In the genomic region with DNA sequence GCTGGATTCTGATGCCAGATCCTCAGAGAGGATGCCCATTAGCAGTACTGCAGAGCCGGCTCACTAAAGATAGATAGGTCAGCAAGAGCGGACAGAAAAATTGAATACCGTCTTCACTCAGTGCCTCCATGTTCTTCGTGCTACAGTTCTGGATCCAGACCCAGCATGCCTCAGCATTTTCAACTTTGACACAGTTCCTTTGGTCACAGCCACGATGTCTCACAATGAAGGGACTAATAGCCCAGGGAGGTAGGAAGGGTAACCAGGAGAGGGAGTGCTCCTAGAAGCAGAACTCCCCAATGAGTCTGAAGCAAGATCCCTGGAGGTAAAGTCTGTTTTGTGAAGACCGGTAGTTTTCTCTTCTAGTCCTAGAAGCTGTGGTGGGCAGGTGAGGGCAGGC, we compare ENCODE assay signal across 20 mouse cellular contexts. TPM values are rescaled to one million over a fixed set of nuclear protein-coding genes. Genes with fewer than 3 reads are reported as not detected.
DNase-seq lines count a peak whose midpoint lies in the region; ATAC-seq and TF ChIP-seq lines count a peak whose summit lies in the region.
"Had no signal": no experiment of that assay in that cellular context is flagged by ENCODE, and none has a peak within 500 bp of the region (broad histone marks: within the 10 kb centered on the region; RNA-seq: fewer than 3 reads in every experiment).

No protein-coding gene starts in this region.

- H3K27me3 ChIP-seq in heart, embryonic 16.5 days (ENCODE audit: control insufficient read depth, insufficient read depth, low read length) = no peaks in the 10 kb centered on the region
- no peaks in the 10 kb centered on the region for H3K27me3 ChIP-seq in lung, postnatal 0 days (replicated peaks; ENCODE audit: insufficient read depth, low read length)
- no peaks in the 10 kb centered on the region for H3K27me3 ChIP-seq in limb, embryonic 13.5 days
- H3K27me3 ChIP-seq: hindbrain, embryonic 12.5 days had no signal

- intact Hi-C loops in heart, postnatal 14 days (cut with DNase I) = no loop called here

- DNase-seq in heart, adult 11 months = peak; percentile 92
- DNase-seq in heart, postnatal 14 days = no peak
- no peak for DNase-seq in heart, postnatal 4 days
- DNase-seq in lung, postnatal 0 days (ENCODE audit: low spot score) = no peak
- DNase-seq in lung, postnatal 4 days = no peak
- no peak for DNase-seq in cerebellum, postnatal 14 days
- DNase-seq: adrenal gland, postnatal 14 days; cerebellum, adult 18-20 months; gastrocnemius, postnatal 25 days; kidney, adult 18-20 months; kidney, postnatal 14 days; lung, adult 2 months; right cerebral cortex, postnatal 14 days; spleen, adult 18-20 months had no signal

- 71% methylated on average over 6 of the region's 6 CpGs for WGBS in heart, embryonic 16.5 days
- WGBS in lung, postnatal 0 days = 77% methylated on average over 6 of the region's 6 CpGs
- WGBS in limb, embryonic 13.5 days = 81% methylated on average over 6 of the region's 6 CpGs

- no peak for TF ChIP-seq CTCF in lung, postnatal 0 days (IDR thresholded peaks at IDR 0.05)

- no peak overlapping the region for H3K4me2 ChIP-seq in heart, embryonic 16.5 days (ENCODE audit: low read depth, low read length)
- no peak overlapping the region for H3K4me2 ChIP-seq in lung, postnatal 0 days (replicated peaks; ENCODE audit: low read depth, low read length)
- H3K4me2 ChIP-seq in limb, embryonic 13.5 days (replicated peaks) = no peak overlapping the region
- H3K4me2 ChIP-seq: hindbrain, embryonic 12.5 days; liver, embryonic 11.5 days had no signal

- H3K9ac ChIP-seq in heart, embryonic 16.5 days (ENCODE audit: low read length) = no peak overlapping the region
- H3K9ac ChIP-seq in lung, postnatal 0 days (replicated peaks; ENCODE audit: low read depth) = no peak overlapping the region
- H3K9ac ChIP-seq in limb, embryonic 13.5 days = no peak overlapping the region
- H3K9ac ChIP-seq: hindbrain, embryonic 12.5 days had no signal

- no peak overlapping the region for H3K4me3 ChIP-seq in heart, embryonic 16.5 days (ENCODE audit: low read length)
- H3K4me3 ChIP-seq in lung, postnatal 0 days (ENCODE audit: low read depth, low read length) = no peak overlapping the region
- H3K4me3 ChIP-seq in limb, embryonic 13.5 days = no peak overlapping the region
- H3K4me3 ChIP-seq: hindbrain, embryonic 12.5 days had no signal

- H3K9me3 ChIP-seq in heart, embryonic 16.5 days (replicated peaks; ENCODE audit: control insufficient read depth, low read length) = no peaks in the 10 kb centered on the region
- H3K9me3 ChIP-seq in lung, postnatal 0 days (ENCODE audit: low read length) = no peaks in the 10 kb centered on the region
- H3K9me3 ChIP-seq in limb, embryonic 13.5 days = no peaks in the 10 kb centered on the region
- H3K9me3 ChIP-seq: G1E had no signal

- ATAC-seq in heart, embryonic 16.5 days (replicated peaks; ENCODE audit: extremely low read depth, insufficient read depth, low FRiP score) = no peak
- no peak for ATAC-seq in lung, postnatal 0 days
- ATAC-seq in limb, embryonic 13.5 days (ENCODE audit: low FRiP score, low read depth) = no peak
- ATAC-seq: forebrain, embryonic 14.5 days had no signal

- H3K27ac ChIP-seq in heart, embryonic 16.5 days (ENCODE audit: low read length) = peak overlapping the region; percentile 97
- peak overlapping the region; percentile 93 for H3K27ac ChIP-seq in lung, postnatal 0 days (ENCODE audit: low read length)
- H3K27ac ChIP-seq in limb, embryonic 13.5 days = peak overlapping the region; percentile 92; the same call in 1 of the 2 replicates
- H3K27ac ChIP-seq: hindbrain, embryonic 12.5 days had no signal

- peaks cover 51% of the 10 kb centered on the region for H3K4me1 ChIP-seq in heart, embryonic 16.5 days (ENCODE audit: control insufficient read depth, insufficient read depth, low read length)
- H3K4me1 ChIP-seq in lung, postnatal 0 days (ENCODE audit: insufficient read depth, low read depth, low read length) = peaks cover 40% of the 10 kb centered on the region
- H3K4me1 ChIP-seq in limb, embryonic 13.5 days = peaks cover 39% of the 10 kb centered on the region

- H3K36me3 ChIP-seq in heart, embryonic 16.5 days (ENCODE audit: control insufficient read depth, insufficient read depth) = no peaks in the 10 kb centered on the region
- no peaks in the 10 kb centered on the region for H3K36me3 ChIP-seq in lung, postnatal 0 days (ENCODE audit: insufficient read depth, low read length)
- H3K36me3 ChIP-seq in limb, embryonic 13.5 days = no peaks in the 10 kb centered on the region
- H3K36me3 ChIP-seq: G1E; hindbrain, embryonic 12.5 days had no signal

- TF ChIP-seq EP300 in lung, postnatal 0 days (IDR thresholded peaks at IDR 0.05) = no peak

RNA-seq across cellular contexts. Expression of gene Rock2, which starts 26.1 kb away (rescaled TPM):
- 10 to 100 TPM; 83.6 to 87.4 TPM for total RNA-seq in heart, postnatal 14 days (2021)
- polyA plus RNA-seq in heart, embryonic 16.5 days (2015; fragmentation: Nextera tagmentation; extraction: Ambion mirVana) = 16.8 and 20.4 TPM in 2 replicates
- 10 to 100 TPM; 93.4 to 98.4 TPM for total RNA-seq in heart, postnatal 4 days (2021)
- 18.2 and 22.9 TPM in 2 replicates for polyA plus RNA-seq in lung, postnatal 0 days (2015; fragmentation: Nextera tagmentation; extraction: Ambion mirVana)
- polyA plus RNA-seq in limb, embryonic 13.5 days (2015; fragmentation: Nextera tagmentation; extraction: Ambion mirVana) = 14.7 and 14.9 TPM in 2 replicates

RNA-seq across cellular contexts. Expression of gene E2f6, which starts 57.9 kb away (rescaled TPM):
- total RNA-seq in heart, postnatal 14 days (2021) = 10 to 100 TPM; 57.2 to 60.7 TPM
- polyA plus RNA-seq in heart, embryonic 16.5 days (2015; fragmentation: Nextera tagmentation; extraction: Ambion mirVana) = 43.5 and 45.5 TPM in 2 replicates
- 10 to 100 TPM; 51.1 to 53.6 TPM for total RNA-seq in heart, postnatal 4 days (2021)
- 11.1 and 14.2 TPM in 2 replicates for polyA plus RNA-seq in lung, postnatal 0 days (2015; fragmentation: Nextera tagmentation; extraction: Ambion mirVana)
- 58.3 and 59.8 TPM in 2 replicates for polyA plus RNA-seq in limb, embryonic 13.5 days (2015; fragmentation: Nextera tagmentation; extraction: Ambion mirVana)
